Comparison of ENCODE assay signal across 8 mouse cellular contexts in genomic region chr9:41446431-41447203, GRCm38 (mm10).
DNase-seq lines count a peak whose midpoint lies in the region; ATAC-seq lines count a peak whose summit lies in the region.

No protein-coding gene starts in this region.

- 0 out of 2 replicates have a peak overlapping the region, but pooled peaks have one; percentile 31 for H3K9ac ChIP-seq in hindbrain, embryonic 11.5 days (ENCODE audit: low read depth, low read length)

- peak; percentile 25 for DNase-seq in embryo, embryonic 11 days
- DNase-seq in embryo, embryonic 10 days (ENCODE audit: low spot score) = no peak
- DNase-seq in hindbrain, embryonic 11.5 days (ENCODE audit: low spot score) = peak; percentile 30
- DNase-seq in left cerebral cortex, postnatal 36 days (ENCODE audit: low spot score in 2 of 2) = peak; percentile 57
- DNase-seq in right cerebral cortex, postnatal 14 days = peak; percentile 62
- no peak for DNase-seq in spleen, adult 12 weeks (ENCODE audit: low spot score)
- DNase-seq in ovary, postnatal 14 days (ENCODE audit: low spot score) = no peak

- H3K27ac ChIP-seq in brown adipose tissue, adult 24 weeks (replicated peaks; ENCODE audit: low read depth, low read length) = peak overlapping the region; percentile 20
- H3K27ac ChIP-seq in hindbrain, embryonic 11.5 days (ENCODE audit: low read depth, low read length) = peak overlapping the region; percentile 88

- no peaks in the 10 kb centered on the region for H3K36me3 ChIP-seq in hindbrain, embryonic 11.5 days (ENCODE audit: control insufficient read depth, insufficient read depth, low read length)

- intact Hi-C loops in left cerebral cortex, postnatal 36 days (cut with DNase I) = loop anchor here (2.0 kb wide), 1 partner anchor 72 kb away; no protein-coding TSS in a partner anchor

- peaks cover 7% of the 10 kb centered on the region for H3K4me1 ChIP-seq in brown adipose tissue, adult 24 weeks (ENCODE audit: control insufficient read depth, insufficient read depth, insufficient read length, low read length)
- no peaks in the 10 kb centered on the region for H3K4me1 ChIP-seq in hindbrain, embryonic 11.5 days (replicated peaks; ENCODE audit: control insufficient read depth, insufficient read depth, low read length)

- no peaks in the 10 kb centered on the region for H3K9me3 ChIP-seq in hindbrain, embryonic 11.5 days (ENCODE audit: control insufficient read depth, low read length)

- WGBS in hindbrain, embryonic 11.5 days = 66% methylated on average over 9 of the region's 9 CpGs

- H3K27me3 ChIP-seq in hindbrain, embryonic 11.5 days (ENCODE audit: control insufficient read depth, insufficient read depth, low read length) = no peaks in the 10 kb centered on the region

- H3K4me2 ChIP-seq in hindbrain, embryonic 11.5 days (replicated peaks; ENCODE audit: low read depth, low read length) = no peak overlapping the region

- no peak overlapping the region for H3K4me3 ChIP-seq in brown adipose tissue, adult 24 weeks (ENCODE audit: insufficient read depth, low read depth, low read length)
- no peak overlapping the region for H3K4me3 ChIP-seq in hindbrain, embryonic 11.5 days (ENCODE audit: low read depth, low read length)

- peak; percentile 74 for ATAC-seq in hindbrain, embryonic 11.5 days (ENCODE audit: low FRiP score)

Comparison
In these comparisons a context has a peak if more than half of its experiments do, and no peak if none do; other contexts are left out.
1. DNase-seq: peak in embryo, embryonic 11 days (single experiment), hindbrain, embryonic 11.5 days (single experiment), left cerebral cortex, postnatal 36 days (2 of 2) and right cerebral cortex, postnatal 14 days (single experiment); none in embryo, embryonic 10 days (single experiment), spleen, adult 12 weeks (single experiment) and ovary, postnatal 14 days (single experiment).